Mouse (Mus musculus): Measurements from ENCODE around the gene Ppt2. TPM values are rescaled to one million over a fixed set of nuclear protein-coding genes. Genes with fewer than 3 reads are reported as not detected.

Ppt2 gene
- polyA plus RNA-seq, 1 experiment: 16.6 TPM

DNA sequence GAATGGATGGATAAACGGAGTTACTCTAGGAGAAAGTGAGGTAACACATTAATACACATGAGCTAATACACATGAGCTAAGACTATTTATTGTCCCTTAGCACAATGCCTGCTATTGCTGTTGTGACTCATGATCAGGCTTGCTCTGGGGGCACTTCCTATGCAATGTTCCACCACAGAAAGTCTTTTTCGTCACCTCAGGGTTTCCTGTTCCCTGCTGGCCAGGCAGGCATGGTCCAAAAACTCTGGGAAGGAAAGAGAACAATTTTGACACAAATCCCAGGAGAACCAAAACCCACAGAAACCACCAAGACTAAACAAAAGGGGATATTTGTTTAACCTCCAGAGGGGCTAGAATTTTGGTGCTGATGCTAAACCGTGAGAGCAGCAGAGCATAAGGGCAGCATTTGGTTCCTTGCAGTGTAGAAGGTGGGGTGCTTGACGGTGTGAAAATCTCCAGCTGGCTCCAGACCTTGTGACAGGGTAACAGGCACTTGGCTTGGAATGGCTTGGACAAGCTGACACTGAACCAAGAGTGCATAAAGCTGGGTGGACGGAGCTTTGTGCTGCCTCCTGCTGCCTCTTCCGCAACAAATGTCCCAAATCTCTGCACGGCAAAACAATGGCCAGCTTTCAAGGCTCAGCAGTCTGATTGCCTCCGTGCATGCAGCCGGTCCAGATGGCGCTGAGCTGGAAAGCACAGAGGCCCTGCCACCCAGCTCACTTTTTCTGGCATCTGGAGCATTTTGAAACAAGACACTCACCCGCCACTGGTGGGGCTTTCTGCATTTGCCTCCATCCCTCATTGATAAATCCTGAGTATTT, 12.7 kb upstream of the Ppt2 start:
- no peak for TF ChIP-seq CTCF (IDR thresholded peaks at IDR 0.05; ENCODE audit: control insufficient read depth, insufficient read depth, low read length)
- no peak for TF ChIP-seq POLR2A (IDR thresholded peaks at IDR 0.05; ENCODE audit: borderline replicate concordance, control insufficient read depth, low read depth, low read length)
- 44% methylated on average over 11 of the region's 11 CpGs for WGBS
- Histone ChIP-seq H3K4me1 (ENCODE audit: control insufficient read depth, insufficient read depth, low read length) (peaks cover 4% of the 10 kb centered on the region; the same call in 1 of the 2 replicates), H3K4me3 (replicated peaks; ENCODE audit: control insufficient read depth, low read depth, low read length) (no peak overlapping the region), H3K27ac (ENCODE audit: control insufficient read depth, insufficient read depth, low read depth, low read length, poor library complexity) (0 out of 2 replicates have a peak overlapping the region, but pooled peaks have one; percentile 50)

DNA sequence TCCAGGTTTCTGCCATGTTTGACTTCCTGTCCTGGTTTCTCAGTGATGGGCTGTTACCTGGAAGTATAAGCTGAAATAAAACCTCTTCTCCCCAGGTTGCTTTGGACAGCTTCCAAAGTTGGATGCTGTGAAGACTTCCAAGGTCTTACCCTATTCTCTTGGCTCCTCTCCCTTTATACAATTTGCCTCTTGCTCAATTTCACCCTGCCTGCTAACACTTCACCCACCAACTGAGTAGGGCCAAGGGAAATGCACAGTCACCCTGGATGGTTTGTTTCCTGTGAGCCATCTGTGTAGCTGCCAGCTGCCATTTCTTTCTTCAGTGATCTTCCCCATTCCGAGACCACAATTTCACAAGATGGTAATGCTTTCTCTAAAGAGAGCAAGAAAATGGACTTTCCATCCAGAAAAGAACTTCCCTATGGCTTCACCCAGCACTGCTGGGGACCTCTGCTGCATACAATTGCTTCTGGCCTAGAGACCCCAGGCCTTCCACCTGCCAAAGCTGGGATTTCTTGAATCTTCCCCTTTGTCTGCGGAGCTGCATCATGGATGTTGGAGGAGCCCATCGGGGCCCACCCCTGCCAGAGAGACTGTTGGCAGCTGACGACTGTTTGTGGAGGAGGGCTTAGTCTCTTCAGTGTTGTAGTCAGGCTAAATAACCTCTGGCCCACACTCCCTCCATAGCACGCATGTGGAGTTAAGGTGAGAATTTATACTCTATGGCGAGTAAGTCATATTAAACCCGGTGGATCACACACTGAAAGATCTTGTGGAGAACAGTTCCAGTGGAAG, 11.3 kb upstream of the Ppt2 start:
- Histone ChIP-seq H3K4me1 (ENCODE audit: control insufficient read depth, insufficient read depth, low read length) (peaks cover 4% of the 10 kb centered on the region; the same call in 1 of the 2 replicates), H3K4me3 (replicated peaks; ENCODE audit: control insufficient read depth, low read depth, low read length) (no peak overlapping the region), H3K27ac (ENCODE audit: control insufficient read depth, insufficient read depth, low read depth, low read length, poor library complexity) (peak overlapping the region; percentile 92)
- WGBS: 45% methylated on average over 7 of the region's 7 CpGs
- TF ChIP-seq POLR2A (IDR thresholded peaks at IDR 0.05; ENCODE audit: borderline replicate concordance, control insufficient read depth, low read depth, low read length): no peak
- TF ChIP-seq CTCF (IDR thresholded peaks at IDR 0.05; ENCODE audit: control insufficient read depth, insufficient read depth, low read length): no peak

- H3K4me3 ChIP-seq (replicated peaks; ENCODE audit: control insufficient read depth, low read depth, low read length): peak overlapping the region; percentile 21
- TF ChIP-seq POLR2A (IDR thresholded peaks at IDR 0.05; ENCODE audit: borderline replicate concordance, control insufficient read depth, low read depth, low read length) (no peak), CTCF (IDR thresholded peaks at IDR 0.05; ENCODE audit: control insufficient read depth, insufficient read depth, low read length) (no peak)
- H3K27ac ChIP-seq (ENCODE audit: control insufficient read depth, insufficient read depth, low read depth, low read length, poor library complexity): peak overlapping the region; percentile 63
- H3K4me1 ChIP-seq (ENCODE audit: control insufficient read depth, insufficient read depth, low read length): peaks cover 5% of the 10 kb centered on the region; the same call in 1 of the 2 replicates
- WGBS: 66% methylated on average over 3 of the region's 3 CpGs
Observed at GRCm38 (mm10) chr17:34637459-34637858, 9.1 kb upstream of the Ppt2 start.

DNA sequence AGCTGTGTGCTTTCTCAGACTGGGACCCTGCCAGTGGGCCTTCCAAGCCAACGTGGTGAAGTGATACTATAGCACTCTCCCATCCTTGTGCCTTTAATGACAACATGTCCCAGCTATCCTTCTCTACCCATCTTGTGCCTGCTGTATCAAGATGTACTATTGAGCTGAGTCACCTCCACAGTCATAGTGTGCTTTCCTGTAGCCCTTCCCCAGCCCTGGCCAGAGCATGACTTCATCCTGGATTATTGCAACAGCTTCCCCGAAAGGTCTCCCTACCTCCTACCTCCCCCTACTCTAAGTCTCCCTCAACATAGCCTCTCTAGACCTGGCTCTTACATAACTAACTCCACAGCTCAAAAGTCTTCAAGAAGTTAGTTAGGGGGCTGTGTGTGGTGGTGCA, 7.4 kb upstream of the Ppt2 start:
- TF ChIP-seq CTCF (IDR thresholded peaks at IDR 0.05; ENCODE audit: control insufficient read depth, insufficient read depth, low read length): no peak
- TF ChIP-seq POLR2A (IDR thresholded peaks at IDR 0.05; ENCODE audit: borderline replicate concordance, control insufficient read depth, low read depth, low read length): no peak
- 40% methylated on average over 2 of the region's 2 CpGs for WGBS
- peaks cover 2% of the 10 kb centered on the region; the same call in 1 of the 2 replicates for H3K4me1 ChIP-seq (ENCODE audit: control insufficient read depth, insufficient read depth, low read length)
- H3K27ac ChIP-seq (ENCODE audit: control insufficient read depth, insufficient read depth, low read depth, low read length, poor library complexity): no peak overlapping the region
- no peak overlapping the region for H3K4me3 ChIP-seq (replicated peaks; ENCODE audit: control insufficient read depth, low read depth, low read length)

DNA sequence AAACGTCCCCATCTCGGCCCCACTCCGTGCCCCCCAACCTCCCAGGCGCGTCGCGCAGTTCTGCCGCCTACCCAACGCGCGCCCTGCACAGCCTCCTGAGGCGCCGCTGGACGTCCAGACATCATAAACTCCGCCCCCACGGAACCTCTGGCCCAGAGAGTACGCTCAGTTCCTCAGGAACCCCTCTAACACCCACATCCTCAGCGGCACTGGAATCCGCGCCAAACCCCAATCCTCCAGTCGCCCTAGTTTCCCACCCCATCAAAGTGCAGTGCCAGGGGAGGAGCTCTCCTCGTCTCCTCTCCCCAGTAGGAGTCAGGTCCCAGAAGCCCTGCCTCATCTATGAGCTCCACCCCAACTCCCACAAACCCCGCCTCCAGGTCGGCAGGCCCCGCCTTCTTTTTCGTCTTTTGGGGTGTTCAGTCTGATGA, 4.0 kb upstream of the Ppt2 start:
- WGBS: under 1% methylated on average over 26 of the region's 26 CpGs
- peak overlapping the region; percentile 58 for H3K4me3 ChIP-seq (replicated peaks; ENCODE audit: control insufficient read depth, low read depth, low read length)
- H3K4me1 ChIP-seq (ENCODE audit: control insufficient read depth, insufficient read depth, low read length): peaks cover 1% of the 10 kb centered on the region; the same call in 1 of the 2 replicates
- TF ChIP-seq POLR2A (IDR thresholded peaks at IDR 0.05; ENCODE audit: borderline replicate concordance, control insufficient read depth, low read depth, low read length): peak; percentile 48; the same call in 1 of the 2 replicates
- TF ChIP-seq CTCF (IDR thresholded peaks at IDR 0.05; ENCODE audit: control insufficient read depth, insufficient read depth, low read length): no peak
- H3K27ac ChIP-seq (ENCODE audit: control insufficient read depth, insufficient read depth, low read depth, low read length, poor library complexity): peak overlapping the region; percentile 68

- Histone ChIP-seq H3K27ac (ENCODE audit: control insufficient read depth, insufficient read depth, low read depth, low read length, poor library complexity) (no peak overlapping the region; the same call in 1 of the 2 replicates), H3K4me1 (ENCODE audit: control insufficient read depth, insufficient read depth, low read length) (peaks cover 1% of the 10 kb centered on the region; the same call in 1 of the 2 replicates), H3K4me3 (replicated peaks; ENCODE audit: control insufficient read depth, low read depth, low read length) (peak overlapping the region; percentile 34)
- WGBS: 25% methylated on average over 12 of the region's 12 CpGs
- TF ChIP-seq CTCF (IDR thresholded peaks at IDR 0.05; ENCODE audit: control insufficient read depth, insufficient read depth, low read length) (no peak), POLR2A (IDR thresholded peaks at IDR 0.05; ENCODE audit: borderline replicate concordance, control insufficient read depth, low read depth, low read length) (no peak)
Observed at GRCm38 (mm10) chr17:34631647-34632046, 3.3 kb upstream of the Ppt2 start.

GRCm38 (mm10) chr17:34630761-34631301, 2.5 kb upstream of the Ppt2 start:
- WGBS: 2% methylated on average over 48 of the region's 48 CpGs
- peak overlapping the region; percentile 17 for H3K4me3 ChIP-seq (replicated peaks; ENCODE audit: control insufficient read depth, low read depth, low read length)
- TF ChIP-seq CTCF (IDR thresholded peaks at IDR 0.05; ENCODE audit: control insufficient read depth, insufficient read depth, low read length) (no peak), POLR2A (IDR thresholded peaks at IDR 0.05; ENCODE audit: borderline replicate concordance, control insufficient read depth, low read depth, low read length) (no peak)
- H3K27ac ChIP-seq (ENCODE audit: control insufficient read depth, insufficient read depth, low read depth, low read length, poor library complexity): no peak overlapping the region
- peaks cover 1% of the 10 kb centered on the region; the same call in 1 of the 2 replicates for H3K4me1 ChIP-seq (ENCODE audit: control insufficient read depth, insufficient read depth, low read length)

Data from bone marrow, adult 2 months (tissue).